Mouse (Mus musculus): ENCODE results near the gene Efna2.
A peak's percentile ranks its signal among the peaks of the same experiment; 100 is the strongest.

Gene Efna2

DNA sequence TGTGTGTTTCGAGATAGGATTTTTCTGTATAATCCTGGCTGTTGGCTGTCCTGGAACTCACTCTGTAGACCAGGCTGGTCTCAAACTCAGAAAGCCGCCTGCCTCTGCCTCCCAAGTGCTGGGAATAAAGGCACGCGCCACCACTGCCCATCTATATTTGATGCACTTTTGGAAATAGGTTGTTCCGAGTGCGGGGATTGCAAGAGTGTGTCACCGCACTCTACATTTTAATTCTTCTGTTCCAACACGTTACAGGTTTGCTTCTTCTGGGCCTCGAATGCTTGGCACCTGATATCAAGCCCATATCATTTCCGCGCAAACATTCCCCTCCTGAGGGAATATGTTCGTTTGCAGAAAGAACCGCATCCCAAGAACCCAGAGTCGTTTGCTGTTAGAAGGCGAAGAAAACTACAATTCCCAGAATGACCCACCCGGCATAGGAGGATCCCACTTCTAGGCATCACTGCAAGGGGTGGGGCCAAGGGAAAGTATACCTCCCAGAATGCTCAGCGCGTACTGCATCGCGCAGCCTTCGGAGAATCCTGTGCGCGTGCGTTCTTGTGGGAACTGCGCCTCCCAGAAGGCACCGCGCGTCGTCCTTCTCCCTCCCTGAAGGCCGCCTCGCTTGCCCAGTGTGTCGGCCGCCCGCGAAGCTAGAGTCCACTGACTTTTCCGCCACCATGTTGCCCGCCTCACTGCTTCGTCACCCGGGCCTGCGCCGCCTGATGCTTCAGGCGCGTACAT is 37.3 kb upstream of the Efna2 start:
- DNase-seq (ENCODE audit: low spot score): peak; percentile 92

DNA sequence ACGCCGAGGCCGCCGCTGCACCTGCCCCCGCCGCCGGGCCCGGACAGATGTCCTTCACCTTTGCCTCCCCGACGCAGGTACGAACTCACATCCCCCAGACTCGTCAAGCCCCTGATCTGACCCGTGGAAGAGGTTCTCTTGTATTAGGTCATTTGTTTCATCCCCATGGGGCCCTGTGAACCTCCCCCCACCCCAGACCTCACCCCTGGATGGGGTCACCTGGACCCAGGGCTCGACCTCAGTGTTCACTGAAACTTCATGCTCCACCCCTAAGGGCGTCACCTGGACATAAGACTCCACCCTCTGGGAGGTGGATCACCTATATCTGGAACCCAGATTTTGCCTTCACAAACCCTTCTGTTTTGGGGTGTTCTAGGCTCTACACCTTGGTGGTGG is 36.8 kb upstream of the Efna2 start:
- DNase-seq (ENCODE audit: low spot score): no peak

DNA sequence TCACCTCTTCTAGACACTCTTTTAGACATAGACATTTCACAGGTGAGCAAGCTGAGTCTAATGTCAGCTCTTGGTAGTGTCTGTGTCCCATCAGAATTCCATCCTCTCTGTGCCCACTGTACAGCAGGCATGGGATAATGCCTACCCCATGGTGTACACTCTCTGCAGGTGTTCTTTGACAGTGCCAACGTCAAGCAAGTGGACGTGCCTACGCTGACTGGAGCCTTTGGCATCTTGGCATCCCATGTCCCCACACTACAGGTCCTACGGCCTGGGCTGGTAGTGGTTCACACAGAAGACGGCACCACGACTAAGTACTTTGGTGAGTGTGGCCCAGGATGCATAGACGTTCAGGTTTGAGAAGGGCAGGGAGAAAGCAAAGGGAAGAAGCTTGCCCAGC is 35.6 kb upstream of the Efna2 start:
- DNase-seq (ENCODE audit: low spot score): peak; percentile 1

DNA sequence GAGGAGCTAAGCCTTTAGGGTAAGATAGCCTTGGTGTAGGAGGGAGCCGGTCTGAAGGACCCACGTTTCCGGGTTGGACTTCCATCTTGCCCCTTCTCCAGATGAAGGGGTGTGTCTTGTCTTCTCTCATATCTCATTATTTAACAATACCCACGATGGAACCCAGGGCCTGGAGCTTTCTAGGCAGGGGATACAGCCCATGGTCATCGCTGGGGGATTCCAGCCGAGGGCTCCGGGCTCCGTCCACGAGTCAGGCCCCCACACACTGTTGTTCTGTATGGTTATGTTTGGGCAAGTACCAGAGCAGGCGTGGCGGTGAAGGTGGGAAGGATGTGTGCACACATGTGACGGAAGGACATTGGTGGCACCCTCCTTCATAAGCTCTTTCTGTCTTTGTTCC is 35.1 kb upstream of the Efna2 start:
- DNase-seq (ENCODE audit: low spot score): no peak

DNA sequence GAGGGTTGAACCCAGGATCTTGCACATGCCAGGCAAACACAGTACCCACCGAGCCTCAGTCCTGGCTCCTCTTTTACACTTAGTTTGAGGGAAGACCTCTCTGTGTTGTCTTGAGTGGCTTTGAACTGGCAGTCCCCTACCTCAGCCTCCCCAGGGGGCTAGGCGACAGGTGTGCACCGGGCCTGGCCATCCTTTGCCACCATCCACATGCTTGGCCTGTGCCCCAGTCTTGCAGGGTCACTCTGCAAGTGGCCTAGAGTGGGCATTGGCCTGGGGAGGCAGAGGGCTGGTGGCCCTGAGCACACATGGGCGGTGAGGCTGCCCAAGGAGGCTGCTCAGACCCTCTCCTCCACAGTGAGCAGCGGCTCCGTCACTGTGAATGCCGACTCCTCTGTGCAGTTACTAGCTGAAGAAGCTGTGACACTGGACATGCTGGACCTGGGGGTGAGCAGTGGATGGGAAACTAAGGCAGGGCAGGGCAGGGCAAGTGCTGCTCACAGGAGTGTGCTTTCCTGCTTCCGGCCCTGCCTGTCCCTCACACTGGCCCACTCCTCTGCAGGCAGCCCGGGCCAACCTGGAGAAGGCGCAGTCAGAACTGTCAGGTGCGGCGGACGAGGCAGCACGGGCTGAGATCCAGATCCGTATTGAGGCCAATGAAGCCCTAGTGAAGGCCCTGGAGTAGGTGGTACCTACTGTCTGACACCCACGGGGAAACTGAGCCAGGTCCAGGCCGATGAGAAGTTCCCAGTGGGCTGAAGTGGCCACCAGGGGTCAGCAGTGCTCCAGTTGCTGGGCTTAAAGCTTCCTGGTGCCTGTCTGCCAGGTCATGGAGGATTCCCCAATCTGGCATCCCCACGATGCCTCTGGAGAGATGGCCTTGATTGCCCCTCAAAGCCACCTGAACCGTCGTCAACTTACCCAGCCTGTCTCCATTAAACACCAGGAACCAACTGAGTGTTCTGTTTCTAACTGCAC is 34.1 kb upstream of the Efna2 start:
- DNase-seq (ENCODE audit: low spot score): peak; percentile 65

DNA sequence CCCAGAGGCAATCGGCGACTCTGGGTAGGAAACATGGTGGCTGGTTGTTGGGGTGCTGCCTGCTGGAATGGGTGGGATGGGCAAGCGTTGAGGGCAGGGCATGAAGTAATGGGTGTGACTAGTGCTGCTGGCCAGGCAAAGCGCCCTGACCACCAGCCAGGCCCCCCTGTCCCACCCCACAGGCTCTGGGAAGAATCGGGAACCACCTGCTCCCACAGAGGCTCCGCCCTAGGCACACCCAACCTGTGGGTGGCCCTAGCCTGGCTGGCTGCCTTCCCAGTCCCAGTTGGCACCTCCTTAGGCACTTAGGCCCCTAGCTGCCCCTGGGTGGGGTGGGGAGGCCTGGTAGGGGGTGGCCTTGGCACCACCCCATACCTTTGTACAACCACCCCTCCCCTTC is 33.4 kb upstream of the Efna2 start:
- no peak for DNase-seq (ENCODE audit: low spot score)

DNA sequence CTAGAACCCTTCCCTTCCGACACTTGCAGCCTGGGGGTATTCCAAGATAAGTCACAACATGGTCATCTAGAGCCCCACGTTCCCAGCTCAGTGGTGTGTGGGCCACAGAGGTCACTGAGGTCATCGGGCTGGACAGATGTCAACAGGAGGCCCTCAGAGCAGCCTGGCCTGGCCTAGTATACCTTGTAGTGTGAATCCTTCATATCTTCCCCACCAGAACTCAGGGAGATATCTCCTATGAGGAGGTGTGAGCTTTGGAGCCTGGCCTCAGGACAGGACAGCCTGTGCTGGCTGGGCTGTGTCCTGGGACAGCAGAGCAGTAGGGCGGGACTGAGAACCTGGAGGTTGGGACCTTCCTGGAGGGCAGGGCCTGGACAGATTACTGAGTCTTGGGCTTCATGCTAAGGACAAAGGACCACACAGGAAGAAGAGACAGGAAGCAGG is 32.7 kb upstream of the Efna2 start:
- DNase-seq (ENCODE audit: low spot score): no peak

DNA sequence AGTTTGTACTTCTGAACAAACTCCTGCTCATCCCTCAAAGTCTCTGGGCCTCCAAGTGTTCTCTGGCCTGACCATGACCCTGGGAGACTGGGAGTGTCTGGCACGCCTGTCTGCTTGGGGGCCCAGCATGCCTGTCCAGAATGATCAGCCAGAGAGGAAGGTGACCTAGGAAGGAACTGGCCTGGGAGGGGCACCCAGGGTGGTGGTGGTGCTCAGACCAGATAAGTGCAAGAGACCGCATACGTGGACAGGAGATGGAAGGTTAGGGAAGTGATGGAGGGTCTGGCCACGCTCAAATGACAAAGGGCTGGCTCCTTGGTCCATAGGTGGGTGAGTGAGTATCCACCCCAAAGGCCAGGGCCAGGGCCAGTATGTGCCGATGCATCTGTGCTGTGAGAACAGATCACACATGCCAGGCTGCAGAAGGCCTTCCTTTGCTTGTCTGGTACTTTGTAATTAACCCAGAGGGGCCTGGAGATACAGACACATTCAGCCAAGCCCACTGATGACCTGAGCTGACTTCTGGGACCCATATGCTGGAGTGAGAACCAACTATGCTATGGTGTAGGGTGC is 32.0 kb upstream of the Efna2 start:
- DNase-seq (ENCODE audit: low spot score): no peak

DNA sequence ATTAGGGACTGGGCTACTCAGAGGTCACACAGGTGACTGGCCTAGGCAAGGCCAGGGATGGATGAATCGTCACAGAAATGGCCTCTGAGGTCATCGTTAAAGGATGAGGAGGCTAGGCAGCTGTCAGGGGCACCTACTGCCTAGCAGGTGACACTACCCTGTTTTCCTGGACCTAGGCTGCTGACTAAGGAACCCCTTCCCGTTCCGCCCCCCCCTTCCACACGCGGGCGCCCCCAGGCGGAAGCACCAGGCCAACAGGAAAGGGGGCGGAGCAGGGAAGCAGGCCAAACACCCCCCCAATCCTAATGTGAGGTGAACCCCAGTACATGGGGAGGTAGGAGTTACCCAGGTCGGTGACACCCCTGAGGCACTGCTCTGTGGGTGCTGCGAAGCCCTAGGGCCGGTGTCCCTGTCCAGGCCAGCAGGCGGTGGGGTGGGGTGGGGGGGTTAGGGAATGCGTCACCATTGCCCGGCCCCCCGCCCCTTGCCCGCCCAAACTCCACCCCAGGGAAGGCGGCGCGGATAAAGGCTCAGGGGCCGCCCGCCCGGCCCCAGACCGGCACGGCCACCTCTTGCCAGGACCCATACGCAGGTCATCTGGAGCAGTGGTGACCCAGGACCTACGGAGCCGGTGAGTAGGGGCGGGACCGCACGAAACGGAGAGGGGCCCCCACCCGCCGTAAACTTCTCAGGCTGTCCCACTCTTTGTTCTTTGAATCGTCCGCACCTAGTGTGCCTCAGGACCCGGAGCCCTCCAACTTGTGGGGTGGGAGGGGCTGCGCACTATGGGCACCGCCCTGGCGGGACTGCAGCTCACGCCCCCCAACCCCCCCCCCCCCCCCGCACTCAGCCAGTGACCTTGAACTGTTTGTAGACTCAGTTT is 31.3 kb upstream of the Efna2 start, which contains the start of gene Midn:
Gene Midn (plus strand): TSS at position 554 of the 883 bp plus-strand sequence.
- DNase-seq (ENCODE audit: low spot score): peak; percentile 59

DNA sequence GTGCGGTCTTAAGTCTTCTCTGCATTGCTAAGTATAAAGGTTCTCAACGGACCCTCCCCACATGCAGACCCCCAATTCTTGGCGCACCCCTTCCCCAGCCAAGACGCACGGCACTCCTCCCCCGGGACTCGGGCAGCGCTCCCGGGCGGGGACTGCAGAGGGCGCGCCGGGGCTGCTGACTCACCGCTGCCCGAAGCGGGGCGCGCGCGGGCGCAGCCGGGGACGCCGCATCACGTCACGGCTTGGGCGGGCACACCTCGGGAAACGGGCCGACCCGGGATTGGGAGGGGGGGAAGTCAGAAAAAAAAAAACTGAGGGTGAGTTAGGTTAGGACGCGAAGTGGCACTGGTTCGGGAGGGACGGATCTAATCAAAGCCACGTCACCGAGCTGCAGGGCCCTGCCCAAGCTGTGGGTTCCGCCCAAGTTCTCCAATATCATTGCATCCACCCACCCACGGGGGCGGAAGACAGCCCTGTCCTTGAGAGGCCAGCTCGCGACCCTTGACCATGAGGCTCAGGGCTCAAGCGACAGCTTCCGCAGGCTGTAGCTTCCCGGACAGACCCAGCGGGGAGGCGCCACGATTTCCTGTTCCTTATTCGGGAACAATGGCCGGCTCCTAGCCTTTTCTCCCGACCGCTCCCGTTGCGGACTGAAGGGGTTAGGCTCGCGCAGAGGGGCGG is 30.5 kb upstream of the Efna2 start:
- DNase-seq (ENCODE audit: low spot score): peak; percentile 92

DNA sequence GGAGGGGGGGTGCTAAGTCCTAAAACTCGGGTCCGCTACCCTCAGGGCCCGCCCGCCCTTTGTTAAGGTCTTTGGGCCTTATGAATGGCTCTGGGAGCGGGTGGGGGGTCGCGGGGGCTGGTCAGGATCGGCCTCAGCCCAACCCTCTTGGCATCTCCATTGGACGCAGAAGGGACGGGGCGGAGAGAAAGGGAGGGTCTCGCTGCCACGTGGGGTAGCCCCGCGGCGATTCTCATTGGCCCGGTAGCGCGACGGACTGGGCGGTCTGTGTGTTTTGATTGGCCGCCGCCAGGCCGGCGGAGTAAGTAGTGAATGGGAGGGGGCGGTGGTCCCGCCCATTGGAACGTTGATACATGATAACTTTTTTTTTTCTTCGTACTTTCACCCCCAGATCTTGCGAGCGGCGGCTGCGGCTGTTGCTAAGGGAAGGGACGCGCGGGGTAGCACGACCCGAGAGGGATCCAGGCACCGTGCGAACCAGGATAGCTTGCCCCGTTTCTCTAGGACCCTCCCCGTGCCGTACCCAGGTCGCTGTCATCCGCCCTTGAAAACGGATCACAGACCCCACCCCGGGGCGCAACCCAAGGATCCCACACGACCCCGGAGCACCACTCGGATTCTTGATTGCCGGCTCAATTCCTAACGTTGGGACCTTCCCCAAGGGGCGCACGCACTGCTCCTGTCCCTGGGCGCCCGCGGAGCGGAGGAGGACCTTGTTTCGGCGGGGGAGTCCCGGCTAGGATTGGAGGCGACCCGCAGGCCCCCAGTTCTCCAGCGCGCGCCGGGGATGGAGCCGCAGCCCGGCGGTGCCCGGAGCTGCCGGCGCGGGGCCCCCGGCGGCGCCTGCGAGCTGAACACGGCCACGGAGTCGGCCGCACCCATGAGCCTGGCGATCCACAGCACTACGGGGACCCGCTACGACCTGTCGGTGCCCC is 29.7 kb upstream of the Efna2 start:
- peak; percentile 98 for DNase-seq (ENCODE audit: low spot score)

DNA sequence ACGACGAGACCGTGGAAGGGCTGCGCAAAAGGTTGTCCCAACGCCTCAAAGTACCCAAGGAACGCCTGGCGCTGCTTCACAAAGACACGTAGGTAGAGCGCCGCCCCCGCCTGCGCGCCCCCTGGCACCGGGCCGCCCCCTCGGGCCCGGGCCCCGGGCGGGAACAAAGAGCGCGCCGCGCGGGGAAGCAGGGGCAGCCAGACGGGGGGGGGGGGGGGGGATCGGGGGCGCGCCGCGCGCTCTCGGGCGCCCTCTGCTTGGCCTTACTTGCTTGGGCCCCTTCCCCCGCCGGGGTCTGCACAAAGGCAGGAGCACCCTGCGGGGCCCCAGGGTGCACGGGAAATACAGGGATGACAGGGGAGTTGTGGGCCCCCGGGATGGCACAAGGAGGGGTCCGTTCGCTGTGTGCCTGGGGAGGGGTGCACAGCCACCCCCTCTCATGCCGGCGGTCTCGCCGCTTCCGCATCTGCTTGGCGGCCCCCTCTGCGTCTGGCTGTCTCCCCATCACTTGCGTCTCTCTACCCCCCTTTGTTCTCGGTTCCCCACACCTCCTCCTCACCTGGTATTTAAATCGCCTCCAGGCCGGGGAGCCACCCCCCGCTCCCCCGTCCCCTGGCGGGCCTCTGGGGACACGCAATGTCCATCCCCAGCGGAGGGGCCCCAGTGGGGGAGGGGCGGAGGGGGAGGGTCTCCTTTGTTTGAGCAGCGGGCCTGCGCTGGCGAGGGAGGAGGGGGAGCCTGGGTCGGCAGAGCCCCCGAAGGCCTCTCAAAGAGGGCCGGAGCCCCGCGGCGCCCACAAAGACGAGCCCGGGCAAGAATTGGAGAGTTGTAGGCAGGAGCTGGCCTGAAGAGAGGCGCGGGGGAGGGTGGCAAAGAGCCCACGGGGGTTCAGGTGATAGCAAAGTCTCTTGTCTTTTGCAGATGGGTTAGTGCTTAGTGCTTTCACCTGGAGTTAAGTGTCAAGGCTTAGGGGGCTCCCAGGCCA is 28.8 kb upstream of the Efna2 start:
- DNase-seq (ENCODE audit: low spot score): peak; percentile 67

DNA sequence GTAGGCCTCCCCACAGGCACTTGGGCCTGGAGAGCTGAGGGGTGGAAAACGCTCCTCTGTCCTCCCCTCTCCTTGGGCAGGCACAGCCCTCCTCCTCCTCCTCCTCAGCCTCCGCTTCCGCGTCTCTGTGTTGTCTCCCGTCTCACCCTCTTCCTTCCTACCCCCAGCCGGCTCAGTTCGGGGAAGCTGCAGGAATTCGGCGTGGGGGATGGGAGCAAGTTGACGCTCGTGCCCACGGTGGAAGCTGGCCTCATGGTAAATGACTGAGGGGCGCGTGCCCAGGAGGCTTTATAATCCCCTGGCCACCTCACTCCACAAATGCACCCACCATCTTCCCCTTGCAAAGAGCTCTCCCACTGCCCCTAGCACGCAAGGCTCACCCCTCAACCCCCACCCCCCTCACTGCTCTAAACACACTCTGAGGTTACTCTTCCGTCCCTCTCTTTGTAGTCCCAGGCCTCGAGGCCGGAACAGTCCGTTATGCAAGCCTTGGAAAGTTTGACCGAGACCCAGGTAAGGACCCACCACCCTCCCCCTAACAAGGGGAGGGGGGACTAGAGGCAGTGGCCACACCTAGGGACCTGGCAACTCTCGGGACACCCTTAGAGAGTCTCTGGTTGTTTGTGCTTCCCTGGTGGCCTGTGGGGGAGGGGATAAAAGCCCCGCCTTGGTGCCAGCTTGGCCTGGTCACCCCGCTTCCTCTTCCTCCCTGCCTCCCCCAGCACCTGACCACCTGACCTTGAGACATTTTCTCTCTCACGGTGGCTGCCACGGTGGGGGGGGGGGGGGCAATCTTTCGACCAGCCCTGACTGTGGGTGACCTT is 27.9 kb upstream of the Efna2 start:
- DNase-seq (ENCODE audit: low spot score): peak; percentile 33

DNA sequence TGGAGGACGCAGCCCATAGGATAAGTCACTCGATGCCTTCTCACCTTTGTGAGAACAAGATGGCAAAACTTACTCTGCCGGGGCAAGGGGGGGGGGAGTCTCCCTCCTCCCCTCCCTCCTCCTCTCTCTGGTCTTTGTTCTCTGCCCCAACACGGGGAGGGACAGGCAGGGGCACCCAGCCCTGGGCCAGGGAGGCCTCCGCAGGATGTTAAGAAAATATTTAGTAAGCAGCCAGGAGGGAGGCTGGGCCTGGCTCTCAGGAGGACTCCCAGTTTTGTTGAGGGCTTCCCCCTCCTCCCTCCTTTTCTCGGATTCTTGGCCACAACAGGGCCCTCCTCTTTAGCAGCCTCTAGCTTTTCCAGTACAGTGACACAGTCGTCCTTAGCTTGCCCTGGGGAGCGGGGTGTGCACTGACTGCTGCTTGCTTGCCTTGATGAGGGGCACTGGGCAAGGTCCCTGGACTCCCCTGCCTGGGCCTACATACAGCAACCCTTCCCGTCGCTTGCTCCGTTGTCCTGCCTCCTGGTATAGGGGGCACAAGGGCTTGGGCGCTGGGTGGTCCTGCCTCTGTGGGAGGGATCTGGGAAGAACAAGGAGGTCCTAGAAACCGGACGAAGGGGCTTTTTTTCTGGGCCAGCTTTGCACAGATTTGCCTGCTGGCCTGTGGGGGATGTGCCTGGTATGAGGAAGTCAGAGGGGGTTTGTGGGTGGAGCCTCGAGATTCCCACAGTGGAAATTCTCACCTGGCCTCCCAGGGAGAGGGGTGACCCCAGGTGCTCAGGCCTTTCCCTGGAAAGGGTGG is 27.0 kb upstream of the Efna2 start:
- DNase-seq (ENCODE audit: low spot score): peak; percentile 39

DNA sequence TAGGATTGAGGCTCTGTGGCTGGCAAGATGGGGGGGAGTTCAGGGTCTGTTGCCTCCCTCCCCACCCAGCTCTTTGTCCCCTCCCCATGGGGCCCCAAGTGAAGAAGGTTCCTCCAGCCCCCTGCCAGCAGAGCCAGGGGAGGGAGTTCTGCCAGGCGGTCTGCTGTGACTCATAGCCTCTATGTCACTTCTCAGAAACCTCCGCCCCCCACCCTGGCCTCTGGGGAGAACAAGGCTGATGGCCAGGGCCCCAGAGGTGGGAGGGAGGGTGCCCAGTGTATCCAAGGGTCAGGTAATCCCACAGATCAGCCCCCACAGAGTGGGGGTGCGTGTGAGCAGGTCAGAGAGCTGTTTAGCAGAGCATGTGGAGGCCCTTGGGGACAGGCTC is 26.4 kb upstream of the Efna2 start:
- no peak for DNase-seq (ENCODE audit: low spot score)

DNA sequence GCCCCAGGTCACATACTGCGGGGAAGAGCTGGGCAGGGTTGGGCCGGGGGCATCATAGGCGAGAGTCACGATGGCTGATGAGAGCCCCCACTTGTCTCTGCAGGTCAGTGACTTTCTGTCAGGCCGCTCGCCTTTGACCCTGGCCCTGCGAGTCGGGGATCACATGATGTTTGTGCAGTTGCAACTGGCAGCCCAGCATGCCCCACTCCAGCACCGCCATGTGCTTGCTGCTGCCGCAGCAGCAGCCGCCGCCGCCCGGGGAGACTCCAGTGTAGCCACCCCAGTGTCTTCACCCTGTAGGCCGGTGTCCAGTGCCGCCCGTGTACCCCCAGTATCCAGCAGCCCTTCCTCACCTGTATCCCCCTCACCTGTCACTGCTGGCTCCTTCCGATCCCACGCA is 25.6 kb upstream of the Efna2 start:
- DNase-seq (ENCODE audit: low spot score): no peak

DNA sequence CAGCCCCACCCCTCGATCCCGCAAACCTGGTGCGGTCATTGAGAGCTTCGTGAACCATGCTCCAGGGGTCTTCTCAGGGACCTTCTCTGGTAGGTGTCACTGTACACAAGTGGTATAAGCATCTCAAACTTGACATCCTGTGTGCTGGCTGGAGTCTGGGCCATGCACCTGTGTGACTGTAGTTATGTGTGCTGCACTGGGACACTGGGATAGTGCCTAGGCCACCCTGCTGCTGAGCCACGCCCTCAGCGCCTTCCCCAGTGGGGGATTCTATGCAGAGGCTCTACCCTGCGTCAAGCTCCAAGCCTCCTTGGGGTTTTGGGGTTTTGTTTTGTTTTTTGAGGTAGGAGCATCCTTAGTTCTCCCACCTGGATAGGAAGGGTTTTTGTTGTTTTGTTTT is 24.9 kb upstream of the Efna2 start:
- DNase-seq (ENCODE audit: low spot score): no peak

All from T-cell, adult 2 months (primary cell).